Mouse (Mus musculus) heart, adult 2 months (tissue): ENCODE measurements around the gene Zfp46.

Experiments
- EP300 ChIP-seq: fragments of 200-500 bp; IDR thresholded peaks from 2 replicates; pipeline ENCODE4 v1.6.1; 2011; ENCODE audit warnings: low read depth, low read length, control low read depth; ENCODE audit not compliant: insufficient read depth
- POLR2A ChIP-seq: fragments of 200-500 bp; IDR thresholded peaks from 2 replicates; pipeline ENCODE4 v1.6.1; 2011; ENCODE audit warnings: mild to moderate bottlenecking, low read depth, low read length, control low read depth; ENCODE audit not compliant: insufficient read depth

DNA sequence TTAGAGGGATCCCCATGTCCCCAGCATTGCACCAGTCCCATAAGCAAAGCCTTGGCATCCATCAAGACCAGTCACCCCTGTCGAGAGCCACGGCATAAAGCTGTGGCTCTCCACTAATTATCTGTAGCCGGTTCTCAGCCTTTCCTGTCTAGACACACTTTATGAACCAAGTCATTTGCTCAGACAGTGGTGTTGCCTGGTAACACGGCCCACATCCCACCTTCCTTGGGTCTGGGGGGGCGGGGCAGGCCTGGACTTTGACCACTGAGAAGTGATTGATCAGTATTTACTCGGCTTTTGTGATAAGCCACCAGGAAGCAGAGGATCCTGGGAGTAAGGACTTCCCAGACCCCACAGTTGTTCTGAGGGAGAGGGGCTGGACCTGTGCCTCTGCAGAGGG lies 28.6 kb upstream of the Zfp46 start:
- TF ChIP-seq EP300 (no peak), POLR2A (no peak)
